29 mouse cellular contexts compared by ENCODE assay signal in genomic region chr7:132174787-132175186, GRCm38 (mm10). TPM values are rescaled to one million over a fixed set of nuclear protein-coding genes. Genes with fewer than 3 reads are reported as not detected.
A peak's percentile ranks its signal among the peaks of the same experiment; 100 is the strongest.
DNase-seq lines count a peak whose midpoint lies in the region; ATAC-seq and TF ChIP-seq lines count a peak whose summit lies in the region.
"Had no signal": no experiment of that assay in that cellular context is flagged by ENCODE, and none has a peak within 500 bp of the region (broad histone marks: within the 10 kb centered on the region; RNA-seq: fewer than 3 reads in every experiment).

No protein-coding gene starts in this region.

- H3K9ac ChIP-seq in forebrain, postnatal 0 days = no peak overlapping the region
- no peak overlapping the region for H3K9ac ChIP-seq in forebrain, embryonic 11.5 days (ENCODE audit: low read length)
- H3K9ac ChIP-seq in hindbrain, embryonic 13.5 days = no peak overlapping the region
- H3K9ac ChIP-seq: embryonic facial prominence, embryonic 12.5 days; embryonic facial prominence, embryonic 15.5 days; forebrain, embryonic 13.5 days; heart, embryonic 13.5 days; hindbrain, embryonic 15.5 days had no signal

- H3K27ac ChIP-seq in forebrain, postnatal 0 days (ENCODE audit: low read depth, low read length) = peak overlapping the region; percentile 31
- no peak overlapping the region for H3K27ac ChIP-seq in forebrain, embryonic 11.5 days (ENCODE audit: low read depth, low read length)
- H3K27ac ChIP-seq in left cerebral cortex, adult 2 months = peak overlapping the region; percentile 48; the same call in 1 of the 2 replicates
- H3K27ac ChIP-seq in hindbrain, embryonic 13.5 days = no peak overlapping the region
- H3K27ac ChIP-seq: embryonic facial prominence, embryonic 12.5 days; embryonic facial prominence, embryonic 15.5 days; forebrain, embryonic 13.5 days; heart, adult 2 months; heart, embryonic 10.5 days; heart, embryonic 13.5 days; hindbrain, embryonic 15.5 days had no signal

- H3K36me3 ChIP-seq in forebrain, postnatal 0 days (ENCODE audit: insufficient read depth) = no peaks in the 10 kb centered on the region
- H3K36me3 ChIP-seq in forebrain, embryonic 11.5 days (ENCODE audit: control insufficient read depth, insufficient read depth, low read length) = no peaks in the 10 kb centered on the region
- no peaks in the 10 kb centered on the region for H3K36me3 ChIP-seq in hindbrain, embryonic 13.5 days
- H3K36me3 ChIP-seq: embryonic facial prominence, embryonic 12.5 days; embryonic facial prominence, embryonic 15.5 days; heart, embryonic 10.5 days; heart, embryonic 13.5 days; hindbrain, embryonic 15.5 days had no signal

- no peak for TF ChIP-seq CTCF in forebrain, postnatal 0 days (IDR thresholded peaks at IDR 0.05; ENCODE audit: low read depth)
- TF ChIP-seq CTCF in left cerebral cortex, adult 2 months (IDR thresholded peaks at IDR 0.05) = no peak; the same call in 1 of the 2 replicates
- TF ChIP-seq CTCF in brain, embryonic 14.5 days (IDR thresholded peaks at IDR 0.05; ENCODE audit: borderline replicate concordance, extremely low read depth, insufficient read depth, insufficient read length) = no peak

- peaks cover 21% of the 10 kb centered on the region for H3K4me1 ChIP-seq in forebrain, postnatal 0 days (ENCODE audit: insufficient read depth)
- no peaks in the 10 kb centered on the region for H3K4me1 ChIP-seq in forebrain, embryonic 11.5 days (replicated peaks; ENCODE audit: control insufficient read depth, insufficient read depth, low read length)
- peaks cover 3% of the 10 kb centered on the region for H3K4me1 ChIP-seq in hindbrain, embryonic 13.5 days (replicated peaks)
- H3K4me1 ChIP-seq: heart, embryonic 10.5 days; heart, embryonic 13.5 days had no signal

- 53% methylated on average over 5 of the region's 5 CpGs for WGBS in forebrain, postnatal 0 days
- 91% methylated on average over 5 of the region's 5 CpGs for WGBS in forebrain, embryonic 11.5 days
- 85% methylated on average over 5 of the region's 5 CpGs for WGBS in hindbrain, embryonic 13.5 days

- no peak overlapping the region for H3K4me3 ChIP-seq in forebrain, postnatal 0 days (ENCODE audit: low read depth, low read length)
- no peak overlapping the region for H3K4me3 ChIP-seq in forebrain, embryonic 11.5 days (ENCODE audit: low read depth, low read length)
- H3K4me3 ChIP-seq in left cerebral cortex, adult 2 months = no peak overlapping the region
- no peak overlapping the region for H3K4me3 ChIP-seq in hindbrain, embryonic 13.5 days
- H3K4me3 ChIP-seq: embryonic facial prominence, embryonic 12.5 days; embryonic facial prominence, embryonic 15.5 days; forebrain, embryonic 13.5 days; heart, adult 2 months; heart, embryonic 10.5 days; heart, embryonic 13.5 days; hindbrain, embryonic 15.5 days had no signal

- ATAC-seq in forebrain, postnatal 0 days = 0 out of 2 replicates have a peak, but pooled peaks have one; percentile 20
- ATAC-seq in forebrain, embryonic 11.5 days (replicated peaks; ENCODE audit: low FRiP score) = no peak
- ATAC-seq in hindbrain, embryonic 13.5 days (ENCODE audit: low FRiP score) = no peak
- ATAC-seq: CD4-positive, CD25-positive, alpha-beta regulatory T cell, adult 4 months; forebrain, embryonic 13.5 days had no signal

- DNase-seq in forebrain, postnatal 0 days = peak; percentile 63
- no peak for DNase-seq in forebrain, embryonic 11.5 days (ENCODE audit: low spot score)
- DNase-seq in left cerebral cortex, adult 2 months (ENCODE audit: extremely low spot score in 1 of 2, low spot score in 2 of 2) = no peak
- no peak for DNase-seq in left cerebral cortex, postnatal 4 days
- DNase-seq in brain, adult 2 months (ENCODE audit: low read depth, low spot score) = peak; percentile 75
- DNase-seq in brain, embryonic 14.5 days (ENCODE audit: low read depth) = peak; percentile 33
- no peak for DNase-seq in thymus, postnatal 10 days (ENCODE audit: low spot score in 2 of 2)
- DNase-seq: adrenal gland, adult 2 months; adrenal gland, postnatal 14 days; cerebellum, adult 18-20 months; cerebellum, adult 9-11 months; cerebellum, postnatal 25 days; gastrocnemius, postnatal 10 days; gastrocnemius, postnatal 36 days; heart, adult 2 months; heart, postnatal 14 days; heart, postnatal 4 days had no signal

- H3K27me3 ChIP-seq in forebrain, postnatal 0 days (ENCODE audit: insufficient read depth, low read length) = no peaks in the 10 kb centered on the region
- H3K27me3 ChIP-seq in forebrain, embryonic 11.5 days (ENCODE audit: control insufficient read depth, insufficient read depth, low read length) = no peaks in the 10 kb centered on the region
- no peaks in the 10 kb centered on the region for H3K27me3 ChIP-seq in hindbrain, embryonic 13.5 days
- H3K27me3 ChIP-seq: embryonic facial prominence, embryonic 12.5 days; embryonic facial prominence, embryonic 15.5 days; forebrain, embryonic 13.5 days; heart, embryonic 13.5 days; hindbrain, embryonic 15.5 days had no signal

- TF ChIP-seq POLR2A in brain, embryonic 14.5 days (IDR thresholded peaks at IDR 0.05; ENCODE audit: borderline replicate concordance, extremely low read depth, insufficient read depth, insufficient read length, poor library complexity, severe bottlenecking) = no peak

- H3K4me2 ChIP-seq in forebrain, postnatal 0 days (ENCODE audit: low read depth) = no peak overlapping the region
- no peak overlapping the region for H3K4me2 ChIP-seq in forebrain, embryonic 11.5 days (ENCODE audit: low read depth, low read length, severe bottlenecking)
- H3K4me2 ChIP-seq in hindbrain, embryonic 13.5 days = no peak overlapping the region
- H3K4me2 ChIP-seq: embryonic facial prominence, embryonic 12.5 days; embryonic facial prominence, embryonic 15.5 days; forebrain, embryonic 13.5 days; heart, embryonic 13.5 days; hindbrain, embryonic 15.5 days had no signal

- no peaks in the 10 kb centered on the region for H3K9me3 ChIP-seq in forebrain, postnatal 0 days (ENCODE audit: low read length)
- H3K9me3 ChIP-seq in forebrain, embryonic 11.5 days (ENCODE audit: control insufficient read depth, low read length) = no peaks in the 10 kb centered on the region; the same call in 1 of the 2 replicates
- H3K9me3 ChIP-seq in hindbrain, embryonic 13.5 days = peaks cover 3% of the 10 kb centered on the region; the same call in 1 of the 2 replicates
- H3K9me3 ChIP-seq: embryonic facial prominence, embryonic 15.5 days; forebrain, embryonic 13.5 days; heart, embryonic 10.5 days; heart, embryonic 13.5 days; hindbrain, embryonic 15.5 days had no signal

- intact Hi-C loops in left cerebral cortex, adult 2 months (cut with DNase I) = loop anchor here (5.0 kb wide), 1 partner anchor 207 kb away; the partner anchor contains the start of gene Gpr26
- intact Hi-C loops in left cerebral cortex, postnatal 4 days (cut with DNase I) = no loop called here

RNA-seq across cellular contexts. Expression of gene Cpxm2, which starts 20.2 kb away (rescaled TPM):
- 2.1 and 3.1 TPM in 2 replicates for total RNA-seq in forebrain, postnatal 0 days (2014; rRNA removed)
- 1.7 and 2.2 TPM in 2 replicates for polyA plus RNA-seq in forebrain, postnatal 0 days (2015; fragmentation: Nextera tagmentation; extraction: Ambion mirVana)
- 2.9 and 3.7 TPM in 2 replicates for polyA plus RNA-seq in forebrain, embryonic 11.5 days (2014; fragmentation: Nextera tagmentation; extraction: Ambion mirVana)
- total RNA-seq in left cerebral cortex, adult 2 months (2021) = 1 to 10 TPM; 3.7 to 3.9 TPM
- 1 to 10 TPM; 7.3 to 8.1 TPM for total RNA-seq in left cerebral cortex, postnatal 4 days (2021)
- polyA plus RNA-seq in brain, embryonic 14.5 days (2012; rRNA removed) = 1.4 and 3.1 TPM in 2 replicates
- polyA plus RNA-seq in hindbrain, embryonic 13.5 days (2015; fragmentation: Nextera tagmentation; extraction: Ambion mirVana) = 1.6 and 1.9 TPM in 2 replicates
- total RNA-seq: common myeloid progenitor, adult 5-6 weeks; granulocyte monocyte progenitor cell, adult 5-6 weeks; MEL had no signal
- polyA plus RNA-seq: C2C12; CD4-positive, CD25-positive, alpha-beta regulatory T cell, adult 4 months had no signal

Comparison
In these comparisons a context has a peak if more than half of its experiments do, and no peak if none do; other contexts are left out.
1. DNase-seq: peak in forebrain, postnatal 0 days (single experiment), brain, adult 2 months (single experiment) and brain, embryonic 14.5 days (single experiment); none in forebrain, embryonic 11.5 days (single experiment), left cerebral cortex, adult 2 months (0 of 2), left cerebral cortex, postnatal 4 days (single experiment) and thymus, postnatal 10 days (0 of 2).
2. H3K27ac ChIP-seq: peak in forebrain, postnatal 0 days (single experiment) and left cerebral cortex, adult 2 months (single experiment); none in forebrain, embryonic 11.5 days (single experiment) and hindbrain, embryonic 13.5 days (single experiment).